Mouse (Mus musculus): Measurements from ENCODE around the gene Tax1bp1.

DNA sequence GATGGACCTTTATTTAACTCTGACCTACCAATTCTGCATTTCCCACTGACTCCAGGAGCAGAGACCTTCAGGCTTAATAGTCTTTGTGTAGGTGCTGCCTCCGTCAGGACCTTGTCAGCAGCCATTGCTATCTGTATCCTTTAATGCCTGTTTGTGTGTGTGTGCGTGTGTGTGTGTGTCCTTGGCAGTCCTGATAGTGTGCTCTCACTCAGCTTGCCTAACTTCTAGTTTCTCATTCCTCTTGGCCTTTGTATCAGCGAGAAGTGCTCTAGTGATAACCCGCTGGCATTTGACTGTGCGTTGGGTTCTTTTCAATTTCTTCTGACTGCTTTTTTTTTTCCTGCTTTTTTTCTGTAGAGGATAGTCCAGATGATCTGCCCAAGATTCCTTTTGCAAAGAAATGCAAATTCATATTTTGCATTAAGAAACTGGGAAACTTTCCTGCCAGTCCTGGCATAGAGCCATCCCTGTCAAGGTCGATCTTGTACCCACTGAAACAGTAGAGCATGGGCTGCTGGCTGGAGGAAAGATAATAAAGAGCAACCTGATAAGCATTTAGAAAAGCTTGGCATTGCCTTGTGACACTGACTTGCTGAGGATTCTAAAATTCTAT, 21.0 kb upstream of the Tax1bp1 start:
- TF ChIP-seq CTCF (conservative IDR thresholded peaks at IDR 0.05 in 1 of 2, IDR thresholded peaks at IDR 0.05 in 1 of 2; ENCODE audit: low read depth in 2 of 2, low read length in 2 of 2), result no peak
- TF ChIP-seq EP300 (IDR thresholded peaks at IDR 0.05; ENCODE audit: low read length), result no peak
- TF ChIP-seq ZKSCAN1 (IDR thresholded peaks at IDR 0.05; ENCODE audit: borderline replicate concordance, low read depth, low read length), result no peak
